Mouse (Mus musculus) hindbrain, embryonic 10.5 days (tissue): ENCODE results near the gene Cd200r3. TPM values are rescaled to one million over a fixed set of nuclear protein-coding genes. Genes with fewer than 3 reads are reported as not detected.

Source experiments
- DNase-seq: peaks from one replicate; pipeline ENCODE4 v3.0.0-alpha.2; 2017; ENCODE audit warnings: low spot score
- H3K27ac ChIP-seq: fragments of 300-500 bp; sonication (generic); 2 replicates; pipeline ENCODE4 v1.5.1; 2016; ENCODE audit warnings: mild to moderate bottlenecking, moderate library complexity
- H3K27me3 ChIP-seq: fragments of 300-500 bp; sonication (generic); 2 replicates; pipeline ENCODE4 v1.6.1; 2016; ENCODE audit warnings: mild to moderate bottlenecking; ENCODE audit not compliant: poor library complexity, insufficient read depth, severe bottlenecking
- H3K36me3 ChIP-seq: fragments of 300-500 bp; sonication (generic); 2 replicates; pipeline ENCODE4 v1.6.1; 2016; ENCODE audit warnings: mild to moderate bottlenecking, moderate library complexity
- H3K4me1 ChIP-seq: fragments of 300-500 bp; sonication (generic); replicated peaks from 2 replicates; pipeline ENCODE4 v1.6.1; 2016; ENCODE audit warnings: mild to moderate bottlenecking
- H3K4me3 ChIP-seq: fragments of 300-500 bp; sonication (generic); 2 replicates; pipeline ENCODE4 v1.5.1; 2016; ENCODE audit warnings: mild to moderate bottlenecking, moderate library complexity
- H3K9me3 ChIP-seq: fragments of 300-500 bp; sonication (generic); 2 replicates; pipeline ENCODE4 v1.6.1; 2016; ENCODE audit warnings: mild to moderate bottlenecking, moderate library complexity
- WGBS: fragments of 180-500 bp; shearing (Covaris S2); methylation state at CpG from one replicate; pipeline ENCODE4 v1.1.7; 2016; 5-methylcytosine and 5-hydroxymethylcytosine counted together
- polyA plus RNA-seq: library from polyadenylated mRNA; unstranded; fragments of >200 nt; fragmentation: Nextera tagmentation; extraction: Ambion mirVana; gene quantifications from 2 replicates; pipeline ENCODE4 v1.2.1, GENCODE M21; 2016

The Cd200r3 gene
- not detected in 2 replicates for polyA plus RNA-seq

DNA sequence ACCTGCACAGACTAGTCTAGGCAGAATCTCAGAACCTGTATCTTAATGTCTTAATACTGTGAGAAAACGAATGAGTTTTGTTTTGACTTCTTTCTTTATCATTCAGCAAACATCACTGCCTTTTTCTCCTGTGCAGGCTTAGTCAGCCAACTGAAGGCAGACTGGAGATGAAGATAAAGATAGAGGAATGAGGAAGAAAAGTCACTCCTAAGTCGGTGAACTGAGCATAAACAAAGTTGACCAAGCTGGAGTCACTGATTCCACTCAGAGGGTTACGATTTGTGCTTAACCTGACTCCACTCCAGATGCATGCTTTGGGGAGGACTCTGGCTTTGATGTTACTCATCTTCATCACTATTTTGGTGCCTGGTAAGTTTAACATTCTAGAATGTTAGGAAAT lies at the start of gene Cd200r3:
Cd200r3 (plus strand) TSS at position 211 of the 400 bp plus-strand sequence.
- no peak within 1 kb of the TSS for H3K4me3 ChIP-seq
- 86% methylated on average over 3 of the region's 3 CpGs for WGBS
- H3K4me1 ChIP-seq: no peaks in the 10 kb centered on the region
- H3K27ac ChIP-seq: no peak within 1 kb of the TSS
- no peak for DNase-seq
- H3K9me3 ChIP-seq: no peaks in the 10 kb centered on the region
- no peaks in the 10 kb centered on the region for H3K27me3 ChIP-seq
- H3K36me3 ChIP-seq: no peaks in the 10 kb centered on the region

DNA sequence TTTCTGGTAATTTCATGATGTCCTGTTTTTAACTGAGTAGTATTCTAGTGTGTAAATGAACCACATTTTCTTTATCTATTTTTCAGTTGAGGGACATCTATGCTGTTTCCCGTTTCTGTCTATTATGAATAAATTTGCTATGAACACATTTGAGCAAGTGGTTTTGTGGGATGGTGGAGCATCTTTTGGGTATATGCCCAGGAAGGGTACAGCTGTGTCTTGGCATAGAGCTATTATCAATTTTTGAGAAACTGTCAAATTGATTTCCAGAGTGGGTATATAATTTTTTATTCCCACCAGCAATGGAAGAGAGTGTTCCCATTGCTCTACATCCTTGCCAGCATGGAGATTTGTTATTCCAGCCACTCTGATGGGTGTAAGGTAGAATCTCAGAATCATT lies 11.5 kb upstream of the Cd200r3 start:
- Histone ChIP-seq H3K27ac (no peak overlapping the region), H3K9me3 (no peaks in the 10 kb centered on the region), H3K36me3 (no peaks in the 10 kb centered on the region), H3K4me3 (no peak overlapping the region), H3K27me3 (no peaks in the 10 kb centered on the region), H3K4me1 (no peaks in the 10 kb centered on the region)
- WGBS: 92% methylated on average over 1 of the region's 1 CpGs
- no peak for DNase-seq

DNA sequence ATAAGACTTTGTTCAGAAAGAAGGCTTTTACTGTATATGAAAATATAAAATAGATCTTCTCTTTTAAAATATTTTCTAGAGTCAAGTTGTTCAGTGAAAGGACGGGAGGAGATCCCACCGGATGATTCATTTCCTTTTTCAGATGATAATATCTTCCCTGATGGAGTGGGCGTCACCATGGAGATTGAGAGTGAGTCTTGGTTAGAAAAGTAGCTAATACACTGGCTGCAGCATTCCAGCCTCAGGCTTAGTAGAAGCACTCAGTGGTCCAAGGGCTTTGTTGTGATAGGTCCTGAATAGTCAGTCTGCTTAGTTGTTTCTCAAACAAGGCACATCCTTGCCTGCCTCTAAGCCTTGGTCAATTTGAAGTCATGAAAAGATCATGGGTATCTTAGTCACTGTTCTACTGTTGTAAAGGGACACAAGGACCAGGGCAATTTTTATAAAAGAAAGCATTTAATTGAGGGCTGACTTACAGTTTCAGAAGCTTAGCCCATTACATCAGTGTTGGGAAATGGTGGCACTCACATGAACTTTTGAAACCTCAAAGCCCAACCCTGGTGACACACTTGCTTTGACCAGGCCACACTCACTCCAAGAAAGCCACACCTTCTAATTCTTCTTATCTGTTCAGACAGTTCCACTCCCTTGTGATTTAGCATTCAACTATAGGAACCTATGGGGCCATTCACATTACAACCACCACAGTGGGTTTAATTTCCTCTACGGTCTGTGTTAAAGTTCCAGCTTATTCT lies 8.1 kb downstream of the Cd200r3 start:
- Histone ChIP-seq H3K27ac (no peak overlapping the region), H3K9me3 (no peaks in the 10 kb centered on the region), H3K4me1 (no peaks in the 10 kb centered on the region), H3K36me3 (no peaks in the 10 kb centered on the region), H3K27me3 (no peaks in the 10 kb centered on the region), H3K4me3 (no peak overlapping the region)
- WGBS: 84% methylated on average over 4 of the region's 4 CpGs
- DNase-seq: no peak

DNA sequence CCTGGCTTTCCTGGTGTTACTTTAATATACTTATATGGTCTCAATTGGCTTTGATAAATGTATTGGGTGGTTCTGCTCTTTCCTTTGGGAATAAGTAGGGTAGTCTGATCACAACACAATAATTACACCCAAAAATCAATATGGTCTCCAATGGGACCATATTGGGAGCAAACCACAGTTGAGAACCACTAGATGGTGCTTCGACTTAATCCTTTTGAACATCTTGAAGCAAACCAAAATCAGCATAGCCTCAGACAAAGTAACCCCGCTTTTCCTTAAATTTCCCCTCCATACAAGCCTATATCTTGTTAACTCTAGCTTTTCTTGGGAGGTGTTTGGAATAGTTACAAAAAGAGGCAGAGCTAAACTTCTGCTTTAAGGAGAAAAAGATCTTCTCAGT lies 18.8 kb downstream of the Cd200r3 start:
- Histone ChIP-seq H3K27ac (no peak overlapping the region), H3K4me1 (no peaks in the 10 kb centered on the region), H3K9me3 (no peaks in the 10 kb centered on the region), H3K36me3 (no peaks in the 10 kb centered on the region), H3K27me3 (no peaks in the 10 kb centered on the region), H3K4me3 (no peak overlapping the region)
- DNase-seq: no peak
- 90% methylated on average over 2 of the region's 2 CpGs for WGBS

DNA sequence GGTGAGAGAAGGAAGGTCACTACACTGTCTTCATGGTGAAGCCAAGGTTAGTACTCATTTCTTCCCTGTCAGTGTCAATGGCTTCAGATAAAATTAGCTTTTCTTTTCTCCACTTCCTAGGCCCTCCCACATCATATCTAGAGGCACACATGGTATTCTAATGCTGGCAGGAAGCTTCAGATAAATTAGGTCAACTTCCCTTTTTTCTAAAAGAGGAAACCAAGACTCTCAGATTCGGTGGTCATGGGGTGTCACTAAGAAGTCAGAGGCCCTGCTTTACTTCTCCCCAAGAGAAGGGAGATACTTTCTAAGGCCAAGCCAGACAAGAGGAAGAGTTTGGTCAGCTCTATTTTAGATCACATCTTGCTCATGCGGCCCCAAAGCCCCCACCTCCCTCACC lies 19.3 kb downstream of the Cd200r3 start:
- Histone ChIP-seq H3K36me3 (no peaks in the 10 kb centered on the region), H3K27me3 (no peaks in the 10 kb centered on the region), H3K4me1 (no peaks in the 10 kb centered on the region), H3K4me3 (no peak overlapping the region), H3K27ac (no peak overlapping the region), H3K9me3 (no peaks in the 10 kb centered on the region)
- DNase-seq: no peak
- WGBS: 82% methylated on average over 2 of the region's 2 CpGs

DNA sequence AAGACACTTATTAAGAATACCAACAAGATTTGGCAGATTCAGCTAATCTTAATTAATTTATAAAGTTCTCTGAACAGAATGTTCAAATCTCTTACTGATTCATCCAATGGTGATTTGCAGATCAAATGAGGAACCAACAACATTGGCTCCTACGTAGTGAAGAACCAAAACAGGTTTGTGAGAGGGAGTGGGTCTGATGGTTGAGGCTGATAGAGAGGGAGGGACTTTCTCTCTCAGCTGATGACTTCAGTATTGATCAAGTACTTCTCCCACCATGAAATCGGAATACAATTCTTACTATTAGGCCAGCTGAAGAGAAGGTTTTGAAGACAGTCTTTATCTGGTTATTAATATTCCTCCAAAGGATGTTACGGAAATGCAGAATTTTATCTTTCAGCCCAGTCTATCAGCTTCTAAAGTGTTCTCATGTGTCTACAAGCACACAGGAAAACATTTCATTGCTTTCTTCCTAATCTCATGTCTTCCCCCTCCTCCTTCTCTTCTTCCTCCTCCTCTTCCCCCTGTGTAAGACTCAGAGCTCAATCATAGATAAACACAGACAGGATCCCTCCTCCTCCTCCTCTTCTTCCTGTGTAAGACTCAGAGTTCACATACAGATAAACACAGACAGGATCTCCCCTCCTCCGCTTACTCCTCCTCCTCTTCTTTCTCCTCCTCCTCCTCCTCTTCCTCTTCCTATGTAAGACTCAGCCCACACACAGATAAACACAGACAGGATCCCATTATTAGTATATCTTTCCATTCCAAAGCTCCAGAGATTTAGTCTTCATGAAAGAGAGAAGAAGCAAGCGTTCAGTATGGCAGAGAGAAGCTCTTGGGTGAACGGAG lies 21.3 kb downstream of the Cd200r3 start:
- Histone ChIP-seq H3K4me1 (no peaks in the 10 kb centered on the region), H3K27ac (no peak overlapping the region), H3K9me3 (no peaks in the 10 kb centered on the region), H3K36me3 (no peaks in the 10 kb centered on the region), H3K4me3 (no peak overlapping the region), H3K27me3 (no peaks in the 10 kb centered on the region)
- no peak for DNase-seq
- WGBS: 88% methylated on average over 6 of the region's 6 CpGs

DNA sequence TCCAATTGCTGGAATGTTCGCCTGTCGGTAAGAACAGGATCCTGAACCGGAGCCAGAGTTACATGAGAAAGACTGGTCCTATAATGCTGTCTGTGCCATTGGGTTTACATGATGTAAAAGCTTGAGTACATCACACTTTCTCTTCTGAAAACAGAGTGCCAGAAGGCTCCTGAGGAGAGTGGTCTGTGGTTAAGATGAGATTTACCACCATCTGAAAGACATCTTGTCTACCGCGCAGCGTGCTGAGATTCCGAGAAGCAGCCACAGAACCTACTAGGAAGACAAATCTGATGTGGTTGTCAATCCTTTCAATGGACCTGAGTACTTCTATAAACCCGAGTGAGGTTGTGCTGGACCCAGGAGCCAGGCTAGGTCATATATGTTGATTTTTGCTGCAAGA lies 21.9 kb downstream of the Cd200r3 start:
- Histone ChIP-seq H3K4me1 (no peaks in the 10 kb centered on the region), H3K9me3 (no peaks in the 10 kb centered on the region), H3K27ac (no peak overlapping the region), H3K36me3 (no peaks in the 10 kb centered on the region), H3K27me3 (no peaks in the 10 kb centered on the region), H3K4me3 (no peak overlapping the region)
- DNase-seq: no peak
- WGBS: 93% methylated on average over 8 of the region's 8 CpGs

DNA sequence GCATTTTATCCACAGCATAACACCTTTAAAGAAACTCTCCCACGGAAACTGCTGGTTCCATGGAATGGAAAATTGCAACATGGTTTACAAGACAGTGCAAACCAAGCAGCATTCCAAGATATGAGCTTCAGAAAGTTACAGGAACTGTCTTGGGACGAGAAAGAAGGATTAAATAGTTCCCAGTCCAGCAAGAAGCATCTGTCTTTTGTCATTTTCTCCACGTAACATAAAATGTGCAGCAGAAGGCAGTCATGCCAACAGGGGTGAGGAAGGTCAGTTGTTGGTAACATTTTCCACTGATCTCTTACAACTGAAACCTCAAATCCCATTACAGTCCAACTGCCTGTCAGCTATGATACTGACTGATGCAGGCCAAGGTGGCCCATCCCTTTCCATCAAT lies 22.4 kb downstream of the Cd200r3 start:
- Histone ChIP-seq H3K4me1 (no peaks in the 10 kb centered on the region), H3K27ac (no peak overlapping the region), H3K27me3 (no peaks in the 10 kb centered on the region), H3K36me3 (no peaks in the 10 kb centered on the region), H3K4me3 (no peak overlapping the region), H3K9me3 (no peaks in the 10 kb centered on the region)
- WGBS: 82% methylated on average over 3 of the region's 3 CpGs
- no peak for DNase-seq

DNA sequence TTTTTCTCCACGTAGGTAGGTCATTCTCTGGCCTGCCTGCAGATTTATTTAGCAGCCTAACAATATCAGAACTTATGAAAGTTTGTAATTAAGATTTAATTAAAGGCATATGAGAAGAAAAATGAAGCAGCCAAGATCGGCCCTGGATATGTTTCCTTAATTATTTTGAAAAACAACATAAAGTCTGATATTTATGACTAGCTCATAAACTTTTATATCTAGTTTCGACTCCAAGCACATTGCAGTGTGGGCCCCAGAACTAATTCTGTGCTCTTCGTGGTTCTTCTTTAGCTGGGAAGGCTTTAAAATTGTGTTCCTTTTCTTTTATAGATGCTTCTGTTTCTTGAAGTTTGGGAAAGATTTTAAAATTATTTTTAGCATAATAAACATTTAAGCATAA lies 23.4 kb downstream of the Cd200r3 start:
- DNase-seq: no peak
- 87% methylated on average over 4 of the region's 4 CpGs for WGBS
- H3K4me1 ChIP-seq: no peaks in the 10 kb centered on the region
- no peaks in the 10 kb centered on the region for H3K9me3 ChIP-seq
- H3K27me3 ChIP-seq: no peaks in the 10 kb centered on the region
- H3K4me3 ChIP-seq: no peak overlapping the region
- no peak overlapping the region for H3K27ac ChIP-seq
- H3K36me3 ChIP-seq: no peaks in the 10 kb centered on the region

DNA sequence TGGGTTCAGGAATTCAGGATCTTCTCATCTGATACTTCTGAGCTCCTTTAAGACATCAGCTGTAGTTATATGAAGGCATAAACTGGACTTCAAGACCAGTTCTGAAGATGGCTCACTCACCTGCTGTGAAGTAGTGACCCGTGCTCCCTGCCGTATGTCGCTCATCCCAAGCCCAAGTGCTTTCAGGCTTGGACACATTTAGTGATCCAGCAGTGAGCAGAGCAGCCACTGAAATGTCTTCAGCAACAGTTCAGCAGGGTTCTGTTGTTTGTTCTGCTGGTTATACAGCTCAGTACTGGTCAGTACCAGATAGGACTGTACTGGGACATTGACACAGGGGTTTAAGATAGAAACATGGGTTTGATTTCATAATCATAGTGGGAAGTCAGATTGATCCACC lies 24.6 kb downstream of the Cd200r3 start:
- H3K9me3 ChIP-seq: no peaks in the 10 kb centered on the region
- no peak overlapping the region for H3K4me3 ChIP-seq
- no peaks in the 10 kb centered on the region for H3K36me3 ChIP-seq
- H3K4me1 ChIP-seq: no peaks in the 10 kb centered on the region
- 90% methylated on average over 3 of the region's 3 CpGs for WGBS
- H3K27me3 ChIP-seq: no peaks in the 10 kb centered on the region
- H3K27ac ChIP-seq: no peak overlapping the region
- no peak for DNase-seq

DNA sequence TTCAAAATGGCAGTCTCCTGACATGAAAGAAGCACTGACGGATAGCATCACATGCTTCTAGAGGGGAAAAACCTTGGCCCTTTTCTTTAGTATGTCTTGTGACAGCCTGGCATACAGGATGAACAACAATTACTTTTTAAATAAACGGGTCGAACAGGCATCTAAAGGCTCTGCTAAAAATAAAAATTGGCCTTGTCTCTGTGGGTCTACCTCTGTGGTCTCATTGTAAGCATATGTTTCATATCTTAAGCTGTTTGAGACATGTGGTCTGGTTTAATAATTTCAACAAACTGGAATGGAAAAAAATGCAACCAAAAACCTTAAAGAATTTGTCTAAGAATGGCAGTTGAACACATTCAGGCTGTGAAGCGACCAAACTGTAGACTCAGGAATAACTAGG lies 27.4 kb downstream of the Cd200r3 start:
- H3K27me3 ChIP-seq: no peaks in the 10 kb centered on the region
- H3K4me1 ChIP-seq: no peaks in the 10 kb centered on the region
- H3K36me3 ChIP-seq: no peaks in the 10 kb centered on the region
- no peak for DNase-seq
- WGBS: 78% methylated on average over 4 of the region's 4 CpGs
- no peak overlapping the region for H3K4me3 ChIP-seq
- H3K27ac ChIP-seq: no peak overlapping the region
- no peaks in the 10 kb centered on the region for H3K9me3 ChIP-seq

DNA sequence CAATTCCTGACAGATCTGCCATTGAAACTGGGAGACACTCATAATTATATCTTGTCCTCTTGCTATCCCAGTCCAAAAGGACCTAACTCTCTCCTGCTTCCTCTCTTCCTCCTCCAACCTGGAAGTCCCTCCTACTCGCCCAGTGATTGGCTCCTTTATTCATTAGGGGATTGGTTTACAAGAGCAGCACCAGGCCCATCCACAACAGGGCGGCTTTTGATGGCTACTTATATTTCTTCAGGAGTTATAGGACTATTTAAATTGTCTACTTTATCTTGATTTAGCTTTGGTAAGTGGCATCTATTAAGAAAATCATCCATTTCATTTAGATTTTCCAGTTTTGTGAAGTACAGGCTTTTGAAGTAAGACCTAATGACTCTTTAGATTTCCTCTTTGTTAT lies 30.6 kb downstream of the Cd200r3 start:
- Histone ChIP-seq H3K9me3 (no peaks in the 10 kb centered on the region), H3K27ac (no peak overlapping the region), H3K4me3 (no peak overlapping the region), H3K27me3 (no peaks in the 10 kb centered on the region), H3K4me1 (no peaks in the 10 kb centered on the region), H3K36me3 (no peaks in the 10 kb centered on the region)
- DNase-seq: no peak
- 75% methylated on average over 2 of the region's 2 CpGs for WGBS

DNA sequence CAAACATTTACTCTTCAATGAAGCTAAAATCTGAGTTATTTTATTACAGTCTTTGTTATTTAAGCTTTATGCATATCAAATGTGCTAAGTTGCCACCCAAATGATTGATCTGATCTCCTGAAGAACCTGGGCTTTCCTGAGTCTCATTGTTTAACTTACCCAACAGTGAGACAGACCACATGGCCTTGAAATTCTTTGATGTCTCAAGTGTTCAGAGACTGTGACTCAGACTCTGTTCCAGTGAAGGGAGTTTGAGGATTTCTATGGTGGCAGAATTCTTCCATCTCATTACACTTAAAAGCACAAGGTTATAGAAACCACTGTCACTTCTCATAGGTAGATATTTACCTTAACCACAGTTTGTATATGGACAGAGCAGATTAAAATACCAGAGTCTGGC lies 32.6 kb downstream of the Cd200r3 start:
- Histone ChIP-seq H3K27me3 (no peaks in the 10 kb centered on the region), H3K4me3 (no peak overlapping the region), H3K36me3 (no peaks in the 10 kb centered on the region), H3K4me1 (no peaks in the 10 kb centered on the region), H3K9me3 (no peaks in the 10 kb centered on the region), H3K27ac (no peak overlapping the region)
- no peak for DNase-seq
